Mouse (Mus musculus): ENCODE data around the gene Tbc1d4. TPM values are rescaled to one million over a fixed set of nuclear protein-coding genes. Genes with fewer than 3 reads are reported as not detected.

The Tbc1d4 gene
- total and polyA plus RNA-seq, 3 experiments = not detected

GRCm38 (mm10) chr14:101510540-101511313 is 98.3 kb downstream of the Tbc1d4 start:
- Histone ChIP-seq H3K4me3 (ENCODE audit: control insufficient read depth in 1 of 2, insufficient read depth in 1 of 2, low read depth in 2 of 2, low read length in 2 of 2) (no peak overlapping the region), H3K9me3 (replicated peaks; ENCODE audit: insufficient read depth, low read length) (no peaks in the 10 kb centered on the region), H3K4me1 (ENCODE audit: control insufficient read depth in 1 of 2, insufficient read depth in 2 of 2, low read length in 2 of 2) (no peaks in the 10 kb centered on the region), H3K9ac (ENCODE audit: control insufficient read depth, low read depth, low read length, poor library complexity, severe bottlenecking) (no peak overlapping the region), H3K27me3 (ENCODE audit: control insufficient read depth in 1 of 2, insufficient read depth in 2 of 2, low read length in 2 of 2) (no peaks in the 10 kb centered on the region), H3K36me3 (ENCODE audit: control insufficient read depth in 1 of 2, insufficient read depth in 2 of 2, low read length in 2 of 2) (no peaks in the 10 kb centered on the region), H3K27ac (ENCODE audit: control insufficient read depth, low read depth, low read length) (no peak overlapping the region), H3K79me2 (ENCODE audit: control insufficient read depth, insufficient read depth, low read length, poor library complexity) (no peaks in the 10 kb centered on the region)
- no peak for DNase-seq (ENCODE audit: low read depth, low spot score)
- TF ChIP-seq ELF1 (IDR thresholded peaks at IDR 0.05; ENCODE audit: low read depth, low read length) (no peak), TAL1 (IDR thresholded peaks at IDR 0.05; ENCODE audit: low read length) (no peak), NELFE (IDR thresholded peaks at IDR 0.05; ENCODE audit: low read depth, low read length) (no peak), HCFC1 (IDR thresholded peaks at IDR 0.05; ENCODE audit: low read depth, low read length) (no peak)

GRCm38 (mm10) chr14:101509759-101510158 is 99.2 kb downstream of the Tbc1d4 start:
- Histone ChIP-seq H3K4me3 (ENCODE audit: control insufficient read depth in 1 of 2, insufficient read depth in 1 of 2, low read depth in 2 of 2, low read length in 2 of 2) (no peak overlapping the region), H3K9ac (ENCODE audit: control insufficient read depth, low read depth, low read length, poor library complexity, severe bottlenecking) (no peak overlapping the region), H3K9me3 (replicated peaks; ENCODE audit: insufficient read depth, low read length) (no peaks in the 10 kb centered on the region), H3K4me1 (ENCODE audit: control insufficient read depth in 1 of 2, insufficient read depth in 2 of 2, low read length in 2 of 2) (no peaks in the 10 kb centered on the region), H3K36me3 (ENCODE audit: control insufficient read depth in 1 of 2, insufficient read depth in 2 of 2, low read length in 2 of 2) (no peaks in the 10 kb centered on the region), H3K27me3 (ENCODE audit: control insufficient read depth in 1 of 2, insufficient read depth in 2 of 2, low read length in 2 of 2) (no peaks in the 10 kb centered on the region), H3K79me2 (ENCODE audit: control insufficient read depth, insufficient read depth, low read length, poor library complexity) (no peaks in the 10 kb centered on the region), H3K27ac (ENCODE audit: control insufficient read depth, low read depth, low read length) (no peak overlapping the region)
- DNase-seq (ENCODE audit: low read depth, low spot score) = no peak
- TF ChIP-seq GATA1 (IDR thresholded peaks at IDR 0.05; ENCODE audit: low read depth, low read length) (no peak), CHD2 (IDR thresholded peaks at IDR 0.05; ENCODE audit: low read length) (no peak), UBTF (IDR thresholded peaks at IDR 0.05; ENCODE audit: borderline replicate concordance, insufficient read depth, low read depth, low read length) (no peak), NRF1 (IDR thresholded peaks at IDR 0.05; ENCODE audit: insufficient read depth, low read depth, low read length, poor library complexity, severe bottlenecking) (no peak), ZC3H11A (IDR thresholded peaks at IDR 0.05; ENCODE audit: low read depth, low read length) (no peak), RCOR1 (IDR thresholded peaks at IDR 0.05; ENCODE audit: low read depth, low read length) (no peak), MYC (IDR thresholded peaks at IDR 0.05; ENCODE audit: low read depth, low read length) (no peak), SMC3 (IDR thresholded peaks at IDR 0.05; ENCODE audit: low read depth, low read length) (no peak), EP300 (IDR thresholded peaks at IDR 0.05; ENCODE audit: low read depth in 1 of 2, low read length in 2 of 2) (no peak), MAX (IDR thresholded peaks at IDR 0.05; ENCODE audit: low read length) (no peak), TBP (IDR thresholded peaks at IDR 0.05; ENCODE audit: low read depth, low read length) (no peak), MAZ (IDR thresholded peaks at IDR 0.05; ENCODE audit: low read depth, low read length) (no peak), MYB (IDR thresholded peaks at IDR 0.05; ENCODE audit: low read depth, low read length) (no peak), ZNF384 (IDR thresholded peaks at IDR 0.05; ENCODE audit: low read depth, low read length) (no peak)

All from MEL (cell line).